Mouse (Mus musculus): Measurements from ENCODE around the gene Cdc37l1. TPM values are rescaled to one million over a fixed set of nuclear protein-coding genes. Genes with fewer than 3 reads are reported as not detected.

Cdc37l1 gene
- total and polyA plus RNA-seq, 2 experiments from 2014 or later: 36.2 to 61.8 TPM

DNA sequence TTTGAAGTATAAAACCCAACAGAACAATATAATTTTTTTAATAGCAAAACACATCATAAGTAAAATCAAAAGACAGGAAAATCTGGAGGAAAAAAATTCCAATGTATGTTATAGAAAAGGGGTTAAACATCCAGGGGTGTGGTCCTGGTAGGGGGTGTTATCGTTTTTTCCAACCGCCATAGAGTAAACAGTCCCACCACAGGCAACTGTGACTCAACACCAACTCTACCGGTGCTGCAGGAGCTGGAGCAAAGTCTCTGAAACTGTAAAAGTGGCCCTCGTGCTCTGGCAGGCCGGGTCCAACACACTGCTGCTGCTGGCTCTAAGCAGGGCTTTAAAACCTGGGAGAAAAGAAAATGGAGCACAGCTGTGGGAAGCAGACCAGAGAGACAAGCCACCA is 68.6 kb downstream of the Cdc37l1 start:
- TF ChIP-seq CTCF (IDR thresholded peaks at IDR 0.05; ENCODE audit: low read depth): no peak
- H3K4me1 ChIP-seq (ENCODE audit: insufficient read depth, low read length): no peaks in the 10 kb centered on the region
- WGBS: 89% methylated on average over 5 of the region's 5 CpGs
- ATAC-seq: no peak
- no peak overlapping the region for H3K4me3 ChIP-seq (ENCODE audit: low read length)
- DNase-seq (ENCODE audit: low spot score): no peak
- no peak overlapping the region for H3K27ac ChIP-seq
- no peaks in the 10 kb centered on the region for H3K27me3 ChIP-seq (ENCODE audit: insufficient read depth, low read length)
- H3K9ac ChIP-seq (replicated peaks; ENCODE audit: low read length): no peak overlapping the region
- no peaks in the 10 kb centered on the region for H3K36me3 ChIP-seq (ENCODE audit: insufficient read depth, low read length)
- H3K9me3 ChIP-seq (ENCODE audit: low read length): no peaks in the 10 kb centered on the region
- H3K4me2 ChIP-seq (ENCODE audit: low read depth, low read length): no peak overlapping the region

DNA sequence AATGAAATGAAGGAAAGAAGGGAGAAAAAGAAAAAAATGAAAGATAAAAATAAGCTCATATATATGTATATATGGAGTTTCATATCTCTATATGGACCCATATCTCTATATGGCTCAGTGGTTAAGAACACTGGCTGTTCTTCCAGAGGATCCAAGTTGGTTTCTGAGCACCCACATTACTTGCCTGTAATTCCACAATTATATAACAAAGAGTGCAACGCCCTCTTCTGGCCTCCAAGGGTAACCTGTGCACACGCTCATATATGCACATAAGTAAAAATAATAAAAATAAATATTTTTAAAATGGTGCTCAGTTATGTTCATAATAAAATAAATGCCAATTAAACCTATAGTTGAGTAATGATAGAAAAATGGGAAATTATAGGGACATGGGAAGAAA is 69.5 kb downstream of the Cdc37l1 start:
- no peaks in the 10 kb centered on the region for H3K27me3 ChIP-seq (ENCODE audit: insufficient read depth, low read length)
- H3K4me1 ChIP-seq (ENCODE audit: insufficient read depth, low read length): no peaks in the 10 kb centered on the region
- WGBS: 87% methylated on average over 2 of the region's 2 CpGs
- DNase-seq (ENCODE audit: low spot score) (no peak), ATAC-seq (no peak)
- no peaks in the 10 kb centered on the region for H3K9me3 ChIP-seq (ENCODE audit: low read length)
- H3K36me3 ChIP-seq (ENCODE audit: insufficient read depth, low read length): no peaks in the 10 kb centered on the region
- no peak overlapping the region for H3K4me2 ChIP-seq (ENCODE audit: low read depth, low read length)
- H3K9ac ChIP-seq (replicated peaks; ENCODE audit: low read length): no peak overlapping the region
- TF ChIP-seq CTCF (IDR thresholded peaks at IDR 0.05; ENCODE audit: low read depth): no peak
- no peak overlapping the region for H3K4me3 ChIP-seq (ENCODE audit: low read length)
- no peak overlapping the region for H3K27ac ChIP-seq

DNA sequence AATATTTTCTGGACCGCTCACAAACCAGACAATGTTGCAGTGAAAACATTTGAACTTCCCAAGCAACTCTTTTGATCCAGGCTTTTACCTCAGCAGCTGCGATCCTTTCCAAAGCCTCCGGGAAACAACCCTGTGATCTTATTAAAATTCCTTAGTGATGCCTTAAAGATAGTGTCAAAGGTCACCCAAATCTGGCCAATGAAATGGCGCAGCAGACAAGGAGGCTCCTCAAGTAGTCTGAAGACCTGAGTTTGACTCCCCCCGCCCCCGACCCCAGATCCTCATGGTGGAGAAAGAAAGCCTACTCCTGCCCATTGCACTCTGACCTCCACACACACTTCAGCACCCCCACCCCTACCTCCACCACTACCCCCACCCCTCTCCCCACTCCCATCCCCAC is 70.1 kb downstream of the Cdc37l1 start:
- no peak for TF ChIP-seq CTCF (IDR thresholded peaks at IDR 0.05; ENCODE audit: low read depth)
- WGBS: 33% methylated on average over 6 of the region's 6 CpGs
- H3K4me3 ChIP-seq (ENCODE audit: low read length): no peak overlapping the region

DNA sequence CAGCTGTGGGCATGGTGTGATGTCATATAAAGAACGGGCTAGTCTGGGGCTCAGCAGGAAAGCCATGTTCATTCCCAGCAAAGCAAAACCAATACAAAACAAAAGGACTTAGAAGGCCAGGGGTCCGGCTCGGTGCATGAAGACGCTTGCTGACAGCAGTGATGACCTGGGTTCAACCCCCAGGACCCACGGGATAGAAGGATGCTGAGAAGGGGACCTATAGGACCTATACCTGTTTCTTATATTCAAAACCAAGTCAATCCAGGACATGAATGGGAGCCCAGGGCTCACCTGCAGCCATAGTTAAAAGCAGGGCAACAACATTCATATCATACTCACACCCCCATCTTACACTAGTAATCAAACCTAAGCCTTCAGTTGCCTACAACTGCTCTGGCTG is 72.9 kb downstream of the Cdc37l1 start:
- no peak for ATAC-seq
- Histone ChIP-seq H3K4me3 (ENCODE audit: low read length) (no peak overlapping the region), H3K4me2 (ENCODE audit: low read depth, low read length) (no peak overlapping the region), H3K27ac (no peak overlapping the region), H3K4me1 (ENCODE audit: insufficient read depth, low read length) (no peaks in the 10 kb centered on the region), H3K9ac (replicated peaks; ENCODE audit: low read length) (no peak overlapping the region), H3K27me3 (ENCODE audit: insufficient read depth, low read length) (no peaks in the 10 kb centered on the region), H3K9me3 (ENCODE audit: low read length) (no peaks in the 10 kb centered on the region), H3K36me3 (ENCODE audit: insufficient read depth, low read length) (no peaks in the 10 kb centered on the region)
- no peak for DNase-seq (ENCODE audit: low spot score)
- 71% methylated on average over 5 of the region's 5 CpGs for WGBS
- TF ChIP-seq CTCF (IDR thresholded peaks at IDR 0.05; ENCODE audit: low read depth): no peak

More for the DNA sequence above, 70.1 kb downstream of the Cdc37l1 start:
- no peak overlapping the region for H3K27ac ChIP-seq
- H3K4me2 ChIP-seq (ENCODE audit: low read depth, low read length): no peak overlapping the region
- ATAC-seq: no peak
- no peaks in the 10 kb centered on the region for H3K4me1 ChIP-seq (ENCODE audit: insufficient read depth, low read length)
- H3K9me3 ChIP-seq (ENCODE audit: low read length): no peaks in the 10 kb centered on the region
- DNase-seq (ENCODE audit: low spot score): no peak
- no peaks in the 10 kb centered on the region for H3K27me3 ChIP-seq (ENCODE audit: insufficient read depth, low read length)
- no peak overlapping the region for H3K9ac ChIP-seq (replicated peaks; ENCODE audit: low read length)
- no peaks in the 10 kb centered on the region for H3K36me3 ChIP-seq (ENCODE audit: insufficient read depth, low read length)

DNA sequence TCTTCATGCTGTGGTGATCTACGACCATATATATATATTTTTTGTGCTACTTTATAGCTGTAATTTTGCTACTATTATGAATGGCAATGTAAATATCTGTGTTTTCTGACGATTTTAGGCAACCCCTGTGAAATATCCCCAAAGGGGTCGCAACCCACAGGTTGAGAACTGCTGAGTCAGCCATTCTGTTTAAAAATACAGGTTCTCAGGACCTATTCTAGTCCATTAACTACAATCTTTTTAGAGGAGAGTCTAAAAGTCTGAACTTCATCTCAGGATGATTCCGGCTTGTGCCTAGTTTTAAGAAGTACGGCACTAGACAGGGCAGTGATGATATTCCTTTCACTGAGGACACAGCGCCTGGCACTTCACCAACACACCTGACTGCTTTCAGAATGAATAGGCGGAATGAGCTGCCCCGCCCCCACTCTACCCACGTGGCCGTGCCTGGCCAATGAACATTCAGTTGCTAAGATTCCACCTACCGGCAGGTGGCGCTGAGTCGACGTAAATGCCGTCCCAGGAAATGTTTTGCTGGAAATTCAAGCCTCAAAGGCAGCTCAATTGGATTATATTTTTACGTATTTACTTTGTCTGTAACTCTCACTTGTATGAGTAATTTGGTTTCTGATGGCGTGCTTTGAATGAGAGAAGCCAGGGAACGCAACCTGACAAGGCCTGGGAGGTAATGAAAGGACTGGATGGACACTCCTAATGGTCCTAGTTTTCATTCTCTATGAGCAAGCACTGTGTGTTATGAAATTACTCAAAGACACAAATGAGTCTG is 73.6 kb downstream of the Cdc37l1 start:
- H3K27me3 ChIP-seq (ENCODE audit: insufficient read depth, low read length): no peaks in the 10 kb centered on the region
- H3K9me3 ChIP-seq (ENCODE audit: low read length): no peaks in the 10 kb centered on the region
- DNase-seq (ENCODE audit: low spot score) (peak; percentile 96), ATAC-seq (peak; percentile 88)
- H3K4me2 ChIP-seq (ENCODE audit: low read depth, low read length): peak overlapping the region; percentile 51
- no peaks in the 10 kb centered on the region for H3K4me1 ChIP-seq (ENCODE audit: insufficient read depth, low read length)
- H3K4me3 ChIP-seq (ENCODE audit: low read length): peak overlapping the region; percentile 18
- H3K27ac ChIP-seq: no peak overlapping the region; the same call in 1 of the 2 replicates
- 17% methylated on average over 18 of the region's 18 CpGs for WGBS
- no peak overlapping the region for H3K9ac ChIP-seq (replicated peaks; ENCODE audit: low read length)
- H3K36me3 ChIP-seq (ENCODE audit: insufficient read depth, low read length): no peaks in the 10 kb centered on the region
- TF ChIP-seq CTCF (IDR thresholded peaks at IDR 0.05; ENCODE audit: low read depth): peak; percentile 97

DNA sequence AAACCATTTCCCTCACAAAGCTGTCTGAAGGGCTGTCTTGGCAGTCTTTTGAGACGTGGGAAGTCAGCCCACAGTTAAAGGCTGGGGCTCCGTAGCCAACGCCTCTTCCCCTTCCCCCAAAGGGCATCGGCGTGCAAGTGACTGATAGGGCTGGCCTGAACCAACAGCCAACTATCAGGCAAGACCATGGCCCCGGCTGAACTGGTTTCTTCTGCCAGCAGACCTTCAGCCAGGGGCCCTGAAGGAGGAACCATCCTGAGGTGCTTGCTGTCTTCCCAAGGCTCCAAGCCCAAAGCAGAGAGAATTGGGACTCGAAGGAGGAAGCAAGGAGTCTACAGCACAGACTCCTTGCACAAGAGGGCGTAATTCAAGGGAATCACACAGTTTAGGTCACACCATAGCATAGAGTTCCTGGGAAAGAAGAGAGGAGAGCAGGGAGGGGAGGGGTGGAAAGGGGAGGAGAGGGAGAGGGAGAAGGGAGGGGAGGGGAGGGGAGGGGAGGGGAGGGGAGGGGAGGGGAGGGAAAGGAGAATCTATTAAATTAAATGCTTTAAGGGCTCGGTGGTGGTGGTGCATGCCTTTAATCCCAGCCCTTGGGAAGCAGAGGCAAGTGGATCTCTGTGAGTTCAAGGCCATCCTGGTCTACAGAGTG is 74.4 kb downstream of the Cdc37l1 start:
- ATAC-seq (peak; percentile 31; the same call in 1 of the 2 replicates), DNase-seq (ENCODE audit: low spot score) (no peak)
- 0 out of 2 replicates have a peak, but pooled peaks have one; percentile 9 for TF ChIP-seq CTCF (IDR thresholded peaks at IDR 0.05; ENCODE audit: low read depth)
- Histone ChIP-seq H3K4me3 (ENCODE audit: low read length) (no peak overlapping the region), H3K9me3 (ENCODE audit: low read length) (no peaks in the 10 kb centered on the region), H3K4me2 (ENCODE audit: low read depth, low read length) (no peak overlapping the region; the same call in 1 of the 2 replicates), H3K27me3 (ENCODE audit: insufficient read depth, low read length) (no peaks in the 10 kb centered on the region), H3K4me1 (ENCODE audit: insufficient read depth, low read length) (no peaks in the 10 kb centered on the region), H3K27ac (peak overlapping the region; percentile 54; the same call in 1 of the 2 replicates), H3K9ac (replicated peaks; ENCODE audit: low read length) (no peak overlapping the region), H3K36me3 (ENCODE audit: insufficient read depth, low read length) (no peaks in the 10 kb centered on the region)
- WGBS: 70% methylated on average over 9 of the region's 9 CpGs

Measured in hindbrain, postnatal 0 days (tissue).